11 mouse cellular contexts compared by ENCODE assay signal in the genomic region with DNA sequence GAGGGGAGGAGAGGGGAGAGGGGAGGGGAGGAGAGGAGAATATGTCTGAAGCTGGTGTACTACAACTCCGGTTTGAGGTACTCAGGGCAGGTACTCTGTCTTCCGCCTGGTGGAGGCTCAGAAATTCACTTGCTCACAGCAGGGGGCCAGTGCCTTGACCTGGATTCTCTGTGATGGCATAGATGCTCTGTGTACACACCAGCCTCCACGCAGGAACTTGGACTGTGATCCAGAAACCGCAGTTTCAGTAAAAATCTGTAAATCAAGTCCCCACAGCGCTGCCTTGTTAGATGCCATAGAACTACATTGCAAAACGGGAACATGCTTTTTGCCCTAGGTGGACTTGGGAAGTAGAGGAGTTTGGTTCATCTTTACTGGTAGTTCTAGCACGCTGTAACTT. TPM values are rescaled to one million over a fixed set of nuclear protein-coding genes. Genes with fewer than 3 reads are reported as not detected.
DNase-seq lines count a peak whose midpoint lies in the region; ATAC-seq and TF ChIP-seq lines count a peak whose summit lies in the region.
"Had no signal": no experiment of that assay in that cellular context is flagged by ENCODE, and none has a peak within 500 bp of the region (broad histone marks: within the 10 kb centered on the region; RNA-seq: fewer than 3 reads in every experiment).

No protein-coding gene starts in this region.

- H3K79me2 ChIP-seq in liver, adult 2 months (ENCODE audit: control insufficient read depth, insufficient read depth, low read length): no peaks in the 10 kb centered on the region

- peak overlapping the region; percentile 13; the same call in 1 of the 2 replicates for H3K4me3 ChIP-seq in liver, adult 2 months (ENCODE audit: insufficient read depth, low read depth, low read length)
- H3K4me3 ChIP-seq in liver, embryonic 11.5 days (ENCODE audit: low read depth, low read length): no peak overlapping the region
- H3K4me3 ChIP-seq: forebrain, embryonic 12.5 days had no signal

- peaks cover 42% of the 10 kb centered on the region for H3K4me1 ChIP-seq in liver, adult 2 months (ENCODE audit: control insufficient read depth, insufficient read depth, low read length)
- H3K4me1 ChIP-seq in liver, embryonic 11.5 days (replicated peaks; ENCODE audit: control insufficient read depth, insufficient read depth, low read length): 0 out of 2 replicates have a peak, but pooled peaks cover 2% of the 10 kb centered on the region

- DNase-seq in cerebellum, postnatal 10 days: peak; percentile 42 to 43
- no peak for DNase-seq in cerebellum, postnatal 4 days (ENCODE audit: low spot score in 2 of 2)
- peak; percentile 83 for DNase-seq in liver, adult 2 months (ENCODE audit: extremely low read depth, low read depth, low spot score)
- DNase-seq in liver: no peak
- no peak for DNase-seq in liver, embryonic 11.5 days (ENCODE audit: low spot score)
- no peak for DNase-seq in thymus, postnatal 4 days
- no peak for DNase-seq in embryo, embryonic 10.5 days (ENCODE audit: low spot score)
- DNase-seq: heart, postnatal 4 days had no signal

- no peak for ATAC-seq in liver, embryonic 11.5 days (replicated peaks; ENCODE audit: low FRiP score)

- TF ChIP-seq CTCF in liver, adult 2 months (IDR thresholded peaks at IDR 0.05; ENCODE audit: low read depth, low read length): peak; percentile 39

- no peak overlapping the region for H3K4me2 ChIP-seq in liver, embryonic 11.5 days
- H3K4me2 ChIP-seq: forebrain, embryonic 12.5 days had no signal

- peak overlapping the region; percentile 69 for H3K9ac ChIP-seq in liver, adult 2 months (ENCODE audit: low read depth, low read length)
- no peak overlapping the region for H3K9ac ChIP-seq in liver, embryonic 11.5 days (ENCODE audit: low read depth, low read length)
- H3K9ac ChIP-seq: forebrain, embryonic 12.5 days; liver, embryonic 14.5 days had no signal

- H3K36me3 ChIP-seq in liver, adult 2 months (ENCODE audit: control insufficient read depth, insufficient read depth, low read length): no peaks in the 10 kb centered on the region
- H3K36me3 ChIP-seq in liver, embryonic 11.5 days (ENCODE audit: control insufficient read depth, insufficient read depth, low read length): no peaks in the 10 kb centered on the region
- H3K36me3 ChIP-seq: forebrain, embryonic 12.5 days had no signal

- no peaks in the 10 kb centered on the region for H3K9me3 ChIP-seq in liver, embryonic 11.5 days (ENCODE audit: control insufficient read depth, low read length)
- H3K9me3 ChIP-seq: forebrain, embryonic 12.5 days had no signal

- 20% methylated on average over 7 of the region's 7 CpGs for WGBS in liver, adult 2 months
- 56% methylated on average over 7 of the region's 7 CpGs for WGBS in liver, embryonic 11.5 days

- TF ChIP-seq POLR2A in liver, adult 2 months (IDR thresholded peaks at IDR 0.05; ENCODE audit: extremely low read depth, insufficient read depth, low read length): no peak

- H3K27me3 ChIP-seq in liver, adult 2 months (ENCODE audit: control insufficient read depth, insufficient read depth, low read length): no peaks in the 10 kb centered on the region
- no peaks in the 10 kb centered on the region; the same call in 1 of the 2 replicates for H3K27me3 ChIP-seq in liver, embryonic 11.5 days (replicated peaks; ENCODE audit: control insufficient read depth, insufficient read depth, low read length)
- H3K27me3 ChIP-seq: forebrain, embryonic 12.5 days had no signal

- H3K27ac ChIP-seq in liver, adult 2 months (replicated peaks; ENCODE audit: insufficient read depth, low read depth, low read length): peak overlapping the region; percentile 95
- peak overlapping the region; percentile 45; the same call in 1 of the 2 replicates for H3K27ac ChIP-seq in liver, embryonic 11.5 days (ENCODE audit: low read depth, low read length)
- H3K27ac ChIP-seq: forebrain, embryonic 12.5 days; liver, embryonic 14.5 days; macrophage had no signal

RNA-seq across cellular contexts. Expression of a gene that starts 44.4 kb away (rescaled TPM):
- total RNA-seq in liver, adult 2 months (2014; rRNA removed): 81.9 and 156 TPM in 2 replicates
- 172 and 199 TPM in 2 replicates for polyA plus RNA-seq in liver, adult 2 months (2012; rRNA removed)
- polyA plus RNA-seq in liver, embryonic 11.5 days (2014; fragmentation: Nextera tagmentation; extraction: Ambion mirVana): 227 and 228 TPM in 2 replicates

Comparison
In these comparisons a context has a peak if more than half of its experiments do, and no peak if none do; other contexts are left out.
1. DNase-seq: peak in cerebellum, postnatal 10 days (2 of 2) and liver, adult 2 months (single experiment); none in cerebellum, postnatal 4 days (0 of 2), liver (single experiment), liver, embryonic 11.5 days (single experiment), thymus, postnatal 4 days (single experiment) and embryo, embryonic 10.5 days (single experiment).